Mouse (Mus musculus) kidney, adult 18-20 months (tissue): ENCODE results near the gene Tspan15.
A peak's percentile ranks its signal among the peaks of the same experiment; 100 is the strongest.

Experiments
- DNase-seq: peaks from one replicate; pipeline ENCODE4 v3.0.0; 2021

Tspan15 gene

DNA sequence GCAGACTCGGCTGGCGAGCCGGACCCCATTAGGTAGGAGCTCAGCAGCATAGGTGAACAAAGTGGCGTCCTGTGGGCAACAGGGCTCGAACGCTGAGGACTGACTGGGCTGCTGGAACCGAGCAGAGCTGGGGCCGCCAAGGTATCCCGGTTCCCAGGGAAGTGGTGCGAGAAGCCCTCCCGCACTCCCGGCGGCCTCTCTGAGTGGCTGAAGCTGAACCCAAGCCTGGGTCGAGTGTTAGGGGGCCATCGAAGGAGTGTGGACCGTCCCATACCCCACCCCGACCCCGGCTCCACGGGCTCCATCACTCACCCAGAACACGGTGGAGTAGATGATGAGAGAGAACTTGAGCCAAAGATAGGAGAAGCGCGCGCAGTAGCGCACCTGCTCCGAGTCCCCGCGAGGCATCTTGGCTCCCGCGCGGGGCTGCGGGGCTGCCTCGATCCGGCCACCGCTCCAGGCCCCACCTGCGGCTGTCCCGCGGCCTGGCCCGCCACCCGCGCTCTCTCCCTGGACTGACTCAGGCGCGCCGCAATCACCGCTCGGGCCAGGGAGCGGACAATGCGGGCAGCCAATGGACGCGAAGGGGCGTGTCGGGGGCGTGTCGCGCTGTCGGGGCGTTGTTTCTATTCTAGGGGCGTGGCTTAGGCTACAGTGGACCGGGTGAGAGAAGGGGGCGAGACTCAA lies at the start of gene Tspan15:
Gene Tspan15, minus strand, starts transcription at position 544 of the 687 bp plus-strand sequence.
- DNase-seq: peak; percentile 97

DNA sequence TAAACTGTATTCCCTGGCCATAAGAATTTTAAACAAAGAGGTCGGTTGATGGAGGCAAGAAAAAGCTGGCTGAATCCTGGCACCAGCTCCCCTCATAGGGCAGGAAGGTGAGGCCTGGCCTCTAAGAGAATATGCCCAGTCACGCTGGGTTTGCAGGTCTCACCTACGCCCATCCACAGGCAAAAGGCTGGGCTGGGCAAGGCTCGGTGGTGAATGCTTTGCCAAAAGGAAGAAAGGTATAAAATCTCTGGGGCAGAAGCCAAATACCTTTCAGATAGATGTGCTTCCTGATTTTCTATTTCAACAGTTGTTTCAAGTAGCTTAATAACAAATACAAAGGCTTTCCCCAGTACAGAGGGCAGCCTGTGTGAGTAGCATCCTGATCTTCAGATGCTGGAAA lies 48.6 kb upstream of the Tspan15 start:
- DNase-seq: no peak

- no peak for DNase-seq
Observed at GRCm38 (mm10) chr10:62279066-62279465, 48.0 kb upstream of the Tspan15 start.

DNA sequence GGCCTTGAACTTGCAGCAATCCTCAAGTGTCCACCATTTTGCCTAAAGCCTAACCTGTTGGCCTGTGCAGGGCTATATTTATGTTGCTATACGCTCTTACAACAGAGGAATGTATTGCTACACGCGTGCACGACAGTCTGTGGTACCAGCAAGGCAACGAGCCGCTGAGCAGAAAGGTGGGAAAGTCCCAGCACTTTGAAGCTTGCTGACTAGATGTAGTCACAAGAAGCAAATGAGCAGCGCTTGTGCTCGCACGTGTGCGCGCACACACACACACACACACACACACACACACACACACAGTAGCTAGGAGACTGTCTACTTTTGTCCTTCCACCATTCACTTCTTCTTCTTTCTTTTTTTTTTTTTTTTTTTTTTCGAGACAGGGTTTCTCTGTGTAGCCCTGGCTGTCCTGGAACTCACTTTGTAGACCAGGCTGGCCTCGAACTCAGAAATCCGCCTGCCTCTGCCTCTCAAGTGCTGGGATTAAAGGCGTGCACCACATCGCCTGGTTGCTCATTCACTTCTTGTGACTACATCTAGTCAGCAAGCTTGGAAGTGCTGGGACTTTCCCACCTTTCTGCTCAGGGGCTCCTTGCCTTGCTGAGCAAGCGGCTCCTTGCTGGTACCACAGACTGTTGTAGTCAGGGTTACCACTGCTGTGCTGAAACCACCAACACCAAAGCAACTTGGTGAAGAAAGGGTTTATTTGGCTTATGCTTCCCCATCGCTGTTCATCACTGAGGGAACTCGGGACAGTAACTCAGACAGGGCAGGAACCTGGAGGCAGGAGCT lies 46.6 kb upstream of the Tspan15 start:
- no peak for DNase-seq

DNA sequence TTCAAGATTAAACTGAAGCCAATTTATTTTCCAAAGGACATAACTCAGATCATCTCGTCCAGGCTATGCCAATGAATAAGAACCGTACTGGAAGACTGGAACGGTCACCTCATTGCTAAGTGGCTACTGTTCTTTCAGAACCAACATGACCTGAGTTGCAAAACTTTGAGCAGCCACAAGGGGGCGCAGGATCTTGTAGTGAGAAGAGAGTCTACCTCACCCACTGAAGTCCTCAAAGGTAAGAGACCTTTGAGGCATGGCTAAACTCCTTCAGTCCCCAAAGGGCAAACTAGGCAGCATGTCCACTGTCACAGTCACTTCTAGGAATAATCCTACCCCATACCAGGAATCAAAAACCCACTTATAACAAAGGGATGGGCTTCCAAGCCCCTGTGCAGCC lies 44.2 kb upstream of the Tspan15 start:
- peak; percentile 89 for DNase-seq

- DNase-seq: no peak
Observed at GRCm38 (mm10) chr10:62269278-62269677, 38.2 kb upstream of the Tspan15 start.

GRCm38 (mm10) chr10:62264299-62264698 lies 33.2 kb upstream of the Tspan15 start:
- no peak for DNase-seq

- DNase-seq: peak; percentile 67
Observed at GRCm38 (mm10) chr10:62261115-62261886, 30.2 kb upstream of the Tspan15 start.

DNA sequence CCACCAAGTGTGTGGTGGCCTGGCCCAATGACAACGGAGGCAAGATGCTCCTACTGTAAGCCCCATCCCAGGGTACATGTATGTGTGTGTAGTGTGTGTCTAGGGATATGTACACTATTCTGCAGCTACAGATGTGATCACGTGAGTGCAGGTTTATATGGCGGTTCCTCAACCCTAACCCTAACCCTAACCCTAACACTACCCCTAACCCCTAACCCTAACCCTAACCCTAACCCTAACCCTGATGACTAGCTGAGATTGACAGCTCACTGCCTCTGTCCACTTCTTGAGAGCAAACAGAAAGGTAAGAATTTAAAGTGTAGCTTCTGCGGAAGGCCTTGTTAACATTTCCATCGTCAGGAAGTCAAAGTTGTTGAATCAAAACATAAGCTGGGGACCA lies 27.2 kb upstream of the Tspan15 start:
- no peak for DNase-seq

DNA sequence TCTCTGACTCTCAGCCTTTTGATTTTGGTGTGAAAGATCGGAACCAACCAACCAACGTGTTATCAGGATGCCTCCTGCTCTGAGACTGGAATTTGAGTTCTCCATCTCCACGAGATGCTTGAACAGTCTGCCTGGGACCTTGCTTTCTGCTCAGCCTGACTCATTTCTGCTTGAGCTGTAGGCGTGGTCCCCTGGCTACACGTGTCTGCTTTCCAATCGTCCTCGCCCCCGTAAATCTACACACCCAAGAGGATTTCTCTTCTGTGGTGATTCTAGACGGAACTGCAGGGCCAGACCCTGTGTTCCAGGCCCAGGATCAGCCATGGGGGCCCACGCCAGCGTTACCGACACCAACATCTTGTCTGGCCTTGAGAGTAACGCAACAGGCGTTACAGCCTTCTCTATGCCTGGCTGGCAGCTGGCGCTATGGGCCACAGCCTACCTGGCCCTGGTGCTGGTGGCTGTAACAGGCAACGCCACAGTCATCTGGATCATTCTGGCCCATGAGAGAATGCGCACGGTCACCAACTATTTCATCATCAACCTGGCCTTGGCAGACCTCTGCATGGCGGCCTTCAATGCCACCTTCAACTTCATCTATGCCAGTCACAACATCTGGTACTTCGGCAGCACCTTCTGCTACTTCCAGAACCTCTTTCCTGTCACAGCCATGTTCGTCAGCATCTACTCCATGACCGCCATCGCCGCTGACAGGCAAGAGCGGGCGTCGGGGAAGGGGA lies 21.6 kb upstream of the Tspan15 start:
- DNase-seq: no peak

- DNase-seq: no peak
Observed at GRCm38 (mm10) chr10:62252000-62252488, 21.0 kb upstream of the Tspan15 start, which contains the start of gene Tacr2. Tacr2 (plus strand) TSS chr10:62252438.

DNA sequence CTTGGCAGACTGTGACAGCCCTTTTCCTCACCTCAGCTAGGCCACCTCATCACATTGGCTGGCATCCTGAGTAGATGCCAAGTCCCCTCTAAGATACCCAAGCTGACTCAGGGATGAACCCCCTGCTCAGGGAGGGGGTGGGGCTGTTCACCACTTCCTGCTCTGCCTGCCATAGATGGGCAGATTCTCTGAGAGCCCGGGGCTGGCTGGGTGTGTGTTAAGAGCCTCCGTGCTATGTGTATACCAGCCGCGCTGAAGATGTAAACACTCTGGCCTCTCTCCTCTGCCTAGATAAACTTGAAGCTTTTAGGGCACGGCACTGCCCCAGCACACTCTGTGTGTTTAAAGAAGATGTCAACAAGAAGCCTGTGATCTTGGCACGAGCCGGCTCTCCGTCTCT lies 16.8 kb upstream of the Tspan15 start:
- no peak for DNase-seq

GRCm38 (mm10) chr10:62247156-62247555 lies 16.1 kb upstream of the Tspan15 start:
- DNase-seq: peak; percentile 59

GRCm38 (mm10) chr10:62244067-62244466 lies 13.0 kb upstream of the Tspan15 start:
- no peak for DNase-seq

DNA sequence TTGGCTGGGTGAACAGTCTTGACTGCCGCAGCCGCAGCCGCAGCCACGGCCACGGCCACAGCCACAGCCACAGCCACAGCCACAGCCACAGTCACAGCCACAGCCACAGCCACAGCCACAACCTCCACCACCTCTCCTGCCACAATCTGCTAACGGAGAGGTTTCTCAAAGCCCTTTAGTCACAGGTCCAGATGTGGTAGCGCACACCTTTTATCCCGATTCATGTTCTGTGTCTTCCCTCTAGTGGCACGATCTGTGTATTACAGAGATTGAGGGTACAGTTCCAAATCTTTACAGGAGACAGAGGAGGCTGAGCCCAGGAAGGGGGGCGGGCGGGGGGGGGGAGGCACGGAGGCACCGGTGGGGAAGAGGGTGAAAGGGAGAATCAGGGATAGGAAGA lies 11.8 kb upstream of the Tspan15 start:
- DNase-seq: peak; percentile 61

DNA sequence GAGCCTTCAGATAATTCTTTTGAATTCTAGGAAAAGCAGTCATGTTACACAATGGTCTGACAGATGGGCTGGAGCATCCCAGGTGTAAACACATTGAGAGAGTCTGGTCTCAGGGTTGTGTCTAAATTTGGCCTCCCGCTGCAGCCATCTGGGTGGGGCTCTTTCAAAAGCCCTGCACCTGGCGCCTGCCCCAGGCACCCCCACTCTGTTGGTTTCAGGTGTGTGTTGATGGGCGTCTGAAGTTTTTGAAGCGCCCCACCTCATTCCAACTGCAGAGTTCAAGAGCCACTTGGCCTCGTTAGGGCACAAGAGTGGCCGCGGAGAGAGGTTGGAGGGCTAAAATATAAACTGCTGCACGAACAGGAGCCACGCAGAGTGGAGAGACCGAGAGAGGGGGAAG lies 11.3 kb upstream of the Tspan15 start:
- DNase-seq: no peak

DNA sequence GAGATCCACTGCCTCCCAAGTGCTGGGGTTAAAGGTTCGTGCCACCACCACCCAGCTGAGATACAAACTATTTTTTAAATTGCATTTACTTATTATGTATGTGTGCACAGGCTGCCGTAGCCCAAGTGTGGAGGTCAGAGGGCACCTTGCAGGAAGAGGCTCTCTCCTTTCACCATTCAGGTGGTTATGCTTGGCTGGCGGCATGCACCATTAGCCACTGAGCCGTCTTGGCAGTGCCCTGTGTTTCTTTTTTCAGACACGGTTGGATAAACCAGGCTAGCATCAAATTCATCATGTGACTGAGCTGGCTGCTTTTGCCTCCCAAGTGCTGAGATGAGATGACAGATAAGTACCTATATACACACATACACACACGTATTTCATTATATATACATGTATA lies 8.2 kb upstream of the Tspan15 start:
- peak; percentile 77 for DNase-seq

- DNase-seq: no peak
Observed at GRCm38 (mm10) chr10:62238688-62239087, 7.6 kb upstream of the Tspan15 start.

GRCm38 (mm10) chr10:62237205-62237604 lies 6.2 kb upstream of the Tspan15 start:
- DNase-seq: no peak

GRCm38 (mm10) chr10:62236165-62236564 lies 5.1 kb upstream of the Tspan15 start:
- no peak for DNase-seq

- peak; percentile 47 for DNase-seq
Observed at GRCm38 (mm10) chr10:62231811-62232210, 760 bp upstream of the Tspan15 start.

DNA sequence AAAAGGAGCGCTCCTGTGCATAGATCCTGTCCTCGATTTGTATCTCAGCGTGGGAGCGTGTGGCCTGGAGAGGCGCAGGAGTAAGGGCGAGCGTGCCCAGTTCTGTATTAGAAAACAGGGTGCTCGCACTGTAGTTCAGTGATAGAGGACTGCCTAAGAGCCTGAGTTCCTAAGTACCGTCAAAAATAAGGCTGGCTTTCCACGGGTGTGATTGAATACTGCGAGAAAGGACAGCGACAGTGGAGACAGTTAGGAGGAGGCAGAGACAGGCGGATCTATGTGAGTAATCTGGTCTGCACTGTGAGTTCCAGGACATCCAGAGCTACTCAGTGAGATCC lies 313 bp upstream of the Tspan15 start:
- no peak for DNase-seq

DNA sequence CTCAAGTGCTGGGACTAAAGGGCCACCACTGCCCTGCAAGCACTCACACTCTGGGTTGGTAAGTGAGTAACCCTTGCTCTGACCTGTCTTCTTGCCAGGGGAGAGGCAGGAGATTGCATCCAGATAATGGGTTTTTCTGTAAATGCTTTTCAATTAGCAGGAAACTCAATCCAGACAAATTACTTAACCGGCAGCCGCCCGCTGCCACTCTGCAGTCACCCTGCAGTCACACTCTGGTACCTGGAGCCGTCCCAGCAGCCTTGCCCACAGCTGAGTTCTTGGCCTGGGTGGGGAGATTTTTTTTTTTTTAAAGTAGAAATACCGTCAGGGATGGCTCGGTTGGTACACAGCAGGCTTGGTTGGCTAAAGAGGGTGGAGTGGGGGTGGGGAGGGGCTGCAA lies 2.9 kb downstream of the Tspan15 start:
- no peak for DNase-seq
